Mouse (Mus musculus) spleen, postnatal 10 days (tissue): ENCODE data around the gene Pih1d1.
A peak's percentile ranks its signal among the peaks of the same experiment; 100 is the strongest.

ENCODE experiments used
- DNase-seq, 2 experiments: peaks; one replicate each; pipeline ENCODE4 v3.0.0; 2021 to 2022; ENCODE audit warnings: low spot score in 2 of 2

Gene Pih1d1

DNA sequence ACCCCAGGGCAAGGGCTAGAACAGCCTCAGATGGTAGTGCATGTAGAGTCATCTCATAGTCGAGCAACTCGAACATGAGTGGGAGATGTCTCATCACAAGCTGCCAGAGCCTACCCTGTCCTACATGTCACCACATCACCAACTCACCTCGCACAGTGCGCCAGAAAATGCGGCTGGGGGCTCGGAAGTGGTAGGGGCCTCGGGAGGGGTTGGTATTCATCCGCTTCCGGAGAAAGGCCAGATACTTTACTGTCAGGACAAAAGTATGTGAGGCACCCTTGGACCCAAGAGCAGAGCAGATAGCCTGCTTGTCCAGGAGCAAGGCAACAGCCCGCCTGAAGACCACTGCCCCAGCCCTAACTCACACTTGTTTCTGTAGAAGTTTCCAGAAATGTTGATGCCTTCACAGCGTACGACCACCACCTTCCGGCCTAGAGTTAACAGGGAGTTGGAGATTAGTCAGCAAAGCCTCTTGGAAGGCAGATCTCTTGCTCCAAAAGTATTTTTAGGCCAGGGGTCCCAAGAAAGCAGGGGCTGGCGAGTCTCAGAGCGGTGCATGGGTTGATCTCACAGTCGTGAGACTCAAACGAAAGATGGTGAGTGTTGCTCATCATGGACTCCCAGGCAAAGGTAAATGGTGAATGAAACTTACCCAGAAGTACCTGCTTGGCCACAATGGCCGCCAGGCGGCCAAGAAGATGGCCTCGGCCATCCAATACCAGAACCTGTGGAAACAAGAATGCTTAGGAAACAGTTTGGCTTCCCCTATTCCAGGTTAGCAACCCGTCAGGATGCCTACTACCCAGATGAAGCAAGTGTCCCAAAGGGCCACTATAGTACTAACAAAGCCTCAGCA, 27.0 kb upstream of the Pih1d1 start:
- DNase-seq, result no peak

DNA sequence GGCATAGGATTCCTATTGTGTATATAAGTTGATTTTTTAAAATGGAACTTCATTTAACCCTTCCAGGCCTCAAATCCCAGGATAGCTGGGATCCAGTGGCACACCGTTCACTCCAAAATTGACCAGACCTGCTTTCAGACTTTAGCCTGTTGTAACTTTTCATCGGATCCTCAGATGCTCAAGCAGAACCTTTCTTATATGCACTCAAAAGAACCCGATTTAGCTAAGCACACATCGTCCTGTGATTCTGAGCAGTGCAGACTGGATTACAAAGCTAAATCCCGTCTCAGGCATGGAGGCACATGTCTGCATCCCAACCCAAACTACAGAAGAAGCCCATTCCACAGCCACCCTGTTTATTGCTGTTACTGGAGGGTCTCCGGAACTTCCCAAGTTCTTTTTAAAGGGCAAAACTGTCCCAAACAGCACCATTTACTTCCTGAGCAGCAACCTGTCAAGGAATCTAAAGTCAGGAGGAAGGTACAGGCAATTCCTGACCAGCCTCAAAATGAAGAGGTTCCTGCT, 26.3 kb upstream of the Pih1d1 start:
- DNase-seq, result no peak

DNA sequence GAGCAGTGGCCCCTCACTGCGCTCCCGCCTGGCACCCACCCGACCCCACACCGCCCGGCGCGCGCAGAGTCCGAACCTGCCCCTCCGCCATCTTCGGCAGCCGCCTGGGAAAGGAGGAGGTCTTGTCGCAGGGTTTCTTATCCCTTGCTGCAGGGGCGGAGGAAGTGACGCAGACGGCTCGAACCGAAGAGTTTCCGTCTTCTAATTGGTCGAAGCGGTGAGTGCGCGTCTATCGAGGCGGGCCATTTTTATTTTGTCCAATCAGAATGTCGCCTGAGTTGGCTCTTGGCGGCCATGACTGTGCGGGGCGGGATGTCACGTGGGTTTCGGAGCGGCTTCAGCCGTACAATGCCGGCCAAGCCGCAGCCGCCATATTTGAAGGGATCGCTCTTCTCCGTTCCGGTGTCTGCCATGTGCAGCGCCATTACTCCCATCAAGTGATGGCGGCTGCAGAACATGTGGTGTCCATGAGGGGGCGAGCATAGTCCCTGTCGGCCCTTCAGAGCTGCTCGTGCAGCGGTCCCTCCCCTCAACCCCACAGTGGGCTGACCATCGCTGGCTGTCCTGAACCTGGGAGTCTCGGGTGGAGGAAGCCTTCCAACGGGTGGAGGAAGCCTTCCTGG, 25.4 kb upstream of the Pih1d1 start, which contains the start of gene Rpl13a:
Rpl13a (minus strand) TSS at position 138 of the 623 bp plus-strand sequence.
- DNase-seq, result peak; percentile 96 to 98

DNA sequence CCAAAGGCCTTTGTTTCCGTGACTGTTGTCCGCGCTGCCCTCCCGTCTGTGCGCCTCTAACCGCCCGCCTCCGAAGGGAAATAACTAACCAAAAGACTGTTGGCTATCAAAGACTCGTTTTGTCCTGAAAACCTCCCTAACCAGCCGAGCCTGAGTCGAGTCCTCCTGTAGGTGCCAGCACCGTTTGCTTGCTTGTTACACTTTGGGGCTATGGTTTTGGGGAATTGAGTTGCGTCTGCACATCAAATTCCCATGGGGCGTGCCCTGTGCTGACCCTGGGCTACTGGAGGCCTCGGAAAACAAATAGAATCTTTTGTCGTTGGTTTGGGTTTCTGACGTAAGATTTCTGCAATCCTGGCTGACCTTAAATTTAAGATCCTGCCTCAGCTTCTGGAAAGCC, 24.8 kb upstream of the Pih1d1 start:
- peak in 1 of 2 experiments; percentile 59 for DNase-seq

DNA sequence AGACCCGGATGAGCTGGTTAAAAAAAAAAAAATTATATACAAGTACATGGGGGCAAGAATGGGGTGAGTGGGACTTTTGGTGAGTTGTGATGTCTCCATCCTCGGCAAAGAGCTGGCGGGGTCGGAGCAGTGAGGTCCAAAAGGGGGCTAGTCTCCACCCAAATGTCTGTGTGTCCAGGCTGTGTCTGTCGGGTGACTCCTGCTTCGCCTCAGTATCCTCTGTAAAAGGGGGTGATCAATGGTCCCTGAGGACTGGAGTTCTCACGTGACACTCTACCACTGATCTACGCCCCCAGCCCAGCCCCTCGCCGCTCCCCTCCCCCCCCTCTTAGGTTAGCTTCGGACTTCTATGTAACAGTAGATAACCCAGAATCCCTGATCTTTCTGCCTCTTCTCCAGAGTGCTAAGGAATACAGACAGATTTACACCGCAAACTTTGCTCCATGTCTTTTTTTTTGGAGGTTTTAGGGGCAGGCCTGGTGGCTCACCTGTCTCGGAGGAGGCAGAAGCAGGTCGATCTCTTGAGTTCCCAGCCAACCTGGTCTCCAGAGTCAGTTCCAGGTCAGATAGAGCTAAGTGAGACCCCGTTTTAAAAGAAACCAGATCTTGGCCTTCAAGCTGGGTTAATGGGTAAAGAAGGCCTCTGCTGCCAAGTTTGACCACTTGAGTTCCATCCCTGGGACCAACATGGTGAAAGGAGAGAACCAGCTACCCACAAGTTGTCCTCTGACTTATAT, 24.2 kb upstream of the Pih1d1 start:
- DNase-seq, result no peak

DNA sequence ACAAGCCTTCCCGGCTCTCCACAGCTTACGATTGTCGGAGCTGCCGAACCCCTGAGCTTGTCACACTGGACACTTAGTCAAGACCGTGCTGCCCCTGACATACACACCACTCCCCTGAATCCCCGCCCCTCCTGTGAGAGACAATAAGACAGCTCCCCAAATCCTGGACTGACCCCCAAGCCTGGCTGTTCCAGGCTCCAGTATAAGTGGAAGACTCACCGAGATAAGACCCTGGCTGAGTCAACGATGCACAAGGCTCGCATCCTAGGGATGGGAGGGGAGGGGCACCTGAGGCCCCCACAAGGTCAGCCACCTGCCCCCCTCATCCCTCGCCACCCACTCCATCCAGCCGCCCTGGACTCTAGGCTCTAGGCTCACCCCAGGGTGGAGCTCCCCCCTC, 22.3 kb upstream of the Pih1d1 start:
- no peak for DNase-seq

DNA sequence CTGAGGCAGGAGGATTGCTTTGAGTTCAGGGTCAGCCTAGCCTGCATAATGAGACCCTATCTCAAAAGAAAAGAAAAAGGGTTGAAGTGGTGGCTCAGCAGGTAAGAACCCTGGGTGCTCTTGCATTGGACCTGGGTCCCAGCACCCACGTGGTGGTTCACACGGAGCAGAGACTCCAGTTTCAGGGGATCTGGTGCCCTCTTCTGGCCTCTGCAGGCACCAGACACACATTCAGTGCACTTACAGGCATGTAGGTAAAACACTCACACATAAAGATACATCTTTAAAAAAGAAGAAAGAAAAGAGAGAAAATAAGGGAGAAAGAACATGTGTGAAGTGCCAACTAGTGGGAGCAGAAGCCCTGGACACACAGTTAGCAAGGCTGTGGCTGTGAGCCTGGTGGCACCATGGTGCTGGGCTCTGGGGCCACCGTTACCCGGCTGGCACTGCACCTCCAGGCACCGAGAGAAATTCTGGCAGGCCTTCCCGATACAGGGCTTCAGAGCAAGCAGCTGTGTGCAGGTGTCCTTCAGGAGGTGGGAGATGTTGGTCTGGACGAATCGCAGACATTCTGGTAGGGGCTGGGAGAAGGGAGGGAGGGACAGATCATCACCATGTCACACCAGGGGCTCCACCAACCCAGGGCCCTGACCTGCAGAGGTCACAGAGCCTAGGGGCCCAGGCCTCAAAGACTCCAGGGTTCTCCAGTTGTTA, 20.5 kb upstream of the Pih1d1 start:
- DNase-seq, result no peak

DNA sequence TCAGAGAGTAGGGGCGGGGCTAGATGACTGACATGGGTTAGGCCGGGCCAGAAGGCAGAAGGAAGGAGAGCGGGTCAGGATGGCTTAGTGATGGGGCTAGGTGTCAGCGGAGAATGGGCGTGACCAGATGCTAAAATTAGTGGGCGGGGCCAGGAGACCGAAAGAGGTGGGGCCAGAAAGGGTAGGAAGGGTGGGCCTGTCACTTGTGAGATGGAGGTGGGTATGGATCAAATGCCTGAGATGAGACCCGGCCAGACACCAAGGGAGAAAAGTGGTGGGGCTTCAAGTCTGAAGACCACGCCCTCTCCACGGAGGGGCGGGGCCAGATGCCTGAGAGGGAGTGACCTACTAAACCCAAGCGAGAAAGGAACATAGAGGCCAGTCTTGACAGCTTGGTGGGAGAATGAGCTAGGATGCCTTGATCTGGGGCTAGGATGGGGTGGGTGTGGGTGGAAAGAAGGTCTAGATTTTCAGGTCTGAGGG, 19.5 kb upstream of the Pih1d1 start:
- DNase-seq, result peak; percentile 54 to 80

DNA sequence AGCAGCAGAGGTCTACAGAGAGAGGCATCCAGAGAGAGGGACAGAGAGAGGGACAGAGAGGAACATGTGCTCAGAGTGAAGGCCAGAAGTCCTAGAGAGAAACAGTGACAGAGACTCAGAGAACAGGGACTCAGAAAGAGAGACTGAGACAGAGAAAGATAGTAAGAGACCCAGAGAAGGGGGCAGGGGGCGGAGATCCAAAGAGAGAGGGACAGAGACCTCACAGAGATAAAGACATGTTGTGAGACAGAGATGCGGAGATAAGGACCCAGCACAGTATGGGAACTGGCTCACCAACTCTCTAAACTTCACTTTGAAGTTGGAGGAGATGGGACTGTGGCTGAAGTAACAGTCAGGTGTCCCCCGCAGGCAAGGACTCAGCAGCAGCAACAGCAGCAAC, 18.7 kb upstream of the Pih1d1 start:
- DNase-seq, result no peak

DNA sequence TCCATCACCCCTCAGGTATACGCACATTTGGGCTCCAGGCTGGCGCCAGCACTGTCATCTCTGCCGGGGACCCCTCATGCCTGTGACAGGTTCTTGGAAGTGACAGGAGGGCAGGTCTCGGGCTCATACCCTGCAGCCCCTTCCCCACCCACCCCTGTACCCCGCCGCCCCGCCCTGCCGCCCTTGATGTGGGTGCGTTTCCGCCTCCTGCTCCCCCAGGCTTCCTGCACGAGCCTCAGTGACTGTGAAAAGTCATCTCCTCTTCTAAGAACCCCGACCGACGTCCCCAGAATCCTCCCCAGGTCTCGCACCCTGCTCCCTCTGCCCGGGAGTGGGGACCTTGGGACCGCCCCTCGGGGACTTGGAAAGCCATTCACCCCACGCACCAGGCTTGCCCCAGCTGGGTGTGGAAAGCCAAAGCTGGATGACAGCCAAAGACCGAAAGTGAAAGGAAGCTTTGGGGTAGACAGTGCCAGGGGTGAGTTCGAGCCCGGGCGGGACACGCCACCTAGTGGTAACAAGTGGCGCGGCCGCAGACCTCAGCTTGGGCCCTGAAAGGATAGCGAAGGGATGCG, 18.0 kb upstream of the Pih1d1 start, which contains the start of the genes Gm45713 and Flt3l:
Gm45713 (minus strand) TSS at position 239 of the 575 bp plus-strand sequence.
Flt3l (minus strand) TSS at position 440 of the 575 bp plus-strand sequence.
- DNase-seq, result peak; percentile 91 to 94

DNA sequence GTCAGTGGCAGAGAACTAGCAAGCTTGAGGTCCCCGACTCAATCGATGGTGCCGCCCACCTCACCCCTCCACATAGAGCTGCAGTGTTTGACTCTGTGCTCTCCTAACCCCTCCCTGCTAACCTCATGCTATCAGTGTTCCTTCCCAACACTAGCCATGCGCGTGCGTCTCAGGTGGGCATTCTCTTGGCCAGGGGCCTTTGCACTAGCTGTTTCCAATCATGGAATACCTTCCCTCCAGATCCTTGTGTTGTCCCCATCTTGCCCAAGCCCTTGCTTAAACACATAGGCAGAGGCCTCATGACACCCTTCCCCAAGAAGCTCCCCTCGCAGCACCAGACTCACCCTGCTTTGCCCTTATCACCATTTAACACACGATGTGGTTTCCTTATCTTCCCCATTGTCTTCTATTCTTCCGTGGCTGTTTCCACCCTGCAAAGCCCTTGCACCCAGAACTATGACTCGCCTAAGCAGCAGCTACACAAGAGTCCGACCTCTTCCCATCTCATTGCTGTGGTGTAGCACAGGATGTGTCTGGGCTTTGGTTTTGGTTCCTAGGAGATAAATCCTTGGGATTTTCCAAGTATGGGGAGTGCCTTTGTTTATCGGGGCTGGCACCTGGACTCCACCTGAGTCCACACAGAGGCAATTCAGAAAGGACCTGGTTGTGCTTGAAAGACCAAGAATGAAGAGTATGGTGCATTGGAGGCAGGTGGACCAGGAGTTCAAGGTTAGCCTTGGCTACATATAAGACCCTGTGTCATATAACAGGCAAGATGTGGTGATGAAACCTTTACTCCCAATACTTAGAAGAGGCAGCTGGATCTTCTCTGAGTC, 16.7 kb upstream of the Pih1d1 start:
- no peak for DNase-seq

DNA sequence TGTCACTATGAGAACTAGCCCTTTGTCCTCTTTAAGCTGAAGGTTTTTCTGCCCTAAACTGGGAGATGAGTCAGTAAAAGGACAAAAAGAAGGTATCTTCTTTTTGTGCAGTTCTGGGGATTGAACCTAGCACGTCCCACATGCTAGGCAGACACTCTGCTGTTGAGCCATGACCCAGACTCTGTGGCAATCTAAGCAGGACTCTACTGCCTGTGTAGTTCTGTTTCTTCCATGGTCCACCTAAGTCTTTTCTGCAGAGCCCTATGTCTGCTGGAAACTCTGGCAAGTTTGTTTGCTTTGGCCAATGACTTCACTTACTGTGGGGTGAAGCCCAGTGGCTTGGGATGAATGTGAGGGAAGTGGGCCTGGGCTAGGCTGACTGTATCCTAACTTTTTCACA, 15.7 kb upstream of the Pih1d1 start:
- no peak for DNase-seq

DNA sequence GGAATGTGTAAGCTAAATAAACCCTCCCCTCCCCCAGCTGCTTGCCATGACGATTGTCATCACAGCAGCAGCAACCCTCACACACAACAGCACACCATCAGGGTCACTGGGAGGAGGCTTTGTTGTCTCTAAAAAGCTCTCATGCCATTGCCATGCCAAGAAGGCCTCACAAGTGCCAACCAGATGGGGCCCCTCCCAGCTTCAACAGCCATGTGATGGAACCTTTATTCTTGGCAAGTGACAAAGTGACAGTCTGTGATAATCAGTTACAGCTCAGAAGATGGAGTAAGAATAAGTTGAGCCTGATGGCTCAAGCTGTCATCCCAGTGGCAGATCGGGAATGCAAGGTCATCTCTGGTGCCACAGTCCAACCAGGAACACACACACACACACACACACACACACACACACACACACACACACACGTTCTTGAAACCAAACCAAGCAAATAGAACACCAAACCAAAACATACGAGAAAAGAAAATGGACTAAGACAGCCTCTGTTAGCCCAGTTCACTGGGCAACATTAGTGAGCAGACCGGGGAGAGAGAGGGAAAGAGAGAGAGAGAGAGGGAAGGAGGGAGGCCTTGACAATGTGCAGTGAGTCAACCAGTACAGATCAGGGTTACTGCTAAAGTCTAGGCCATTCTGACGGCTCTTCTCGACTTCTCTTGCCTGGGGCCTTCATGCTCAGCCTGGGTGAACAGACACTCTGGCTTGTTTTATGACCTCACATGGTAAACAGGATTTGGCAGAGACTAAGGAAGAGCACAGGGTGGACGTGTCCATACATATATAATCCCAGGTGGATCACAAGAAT, 14.0 kb upstream of the Pih1d1 start:
- no peak for DNase-seq

DNA sequence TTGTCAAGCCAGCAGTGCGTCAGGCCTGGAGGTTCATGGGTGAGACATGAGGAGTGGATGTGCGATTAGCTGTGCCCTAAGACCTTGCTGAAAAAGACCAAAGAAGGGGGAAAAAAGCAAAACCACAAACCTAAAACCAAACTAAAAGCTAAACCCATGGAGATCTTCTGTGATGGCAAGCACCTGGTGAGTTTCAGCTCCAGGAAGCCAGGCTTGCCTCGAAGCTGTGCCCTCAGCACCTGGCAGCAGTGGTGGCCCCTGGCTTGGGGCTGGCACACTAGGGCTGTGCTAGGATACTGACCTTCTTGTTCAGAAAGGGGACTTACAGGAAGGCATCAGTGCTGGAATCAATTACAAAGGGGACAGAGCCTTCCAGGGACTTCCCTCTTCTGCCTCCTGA, 12.8 kb upstream of the Pih1d1 start:
- no peak for DNase-seq

DNA sequence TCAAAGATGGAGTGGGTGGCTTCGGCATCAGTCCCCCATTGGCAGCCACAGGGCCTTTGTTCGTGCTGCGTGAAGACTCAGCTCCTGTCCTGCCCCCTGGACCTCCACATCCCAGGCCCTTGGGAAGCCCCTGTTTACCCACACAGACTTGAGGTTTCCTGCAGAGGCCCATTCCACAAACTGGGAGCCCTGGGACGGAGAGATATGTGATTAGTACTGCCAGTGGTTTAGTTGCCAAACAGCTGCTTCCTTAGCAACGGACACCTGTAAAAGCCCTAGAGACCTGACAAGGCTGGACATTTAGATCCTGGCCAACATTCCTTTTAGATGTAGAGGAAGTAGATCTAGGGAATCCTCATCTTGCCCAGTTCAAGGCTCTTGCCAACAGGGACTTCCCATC, 12.2 kb upstream of the Pih1d1 start:
- no peak for DNase-seq

DNA sequence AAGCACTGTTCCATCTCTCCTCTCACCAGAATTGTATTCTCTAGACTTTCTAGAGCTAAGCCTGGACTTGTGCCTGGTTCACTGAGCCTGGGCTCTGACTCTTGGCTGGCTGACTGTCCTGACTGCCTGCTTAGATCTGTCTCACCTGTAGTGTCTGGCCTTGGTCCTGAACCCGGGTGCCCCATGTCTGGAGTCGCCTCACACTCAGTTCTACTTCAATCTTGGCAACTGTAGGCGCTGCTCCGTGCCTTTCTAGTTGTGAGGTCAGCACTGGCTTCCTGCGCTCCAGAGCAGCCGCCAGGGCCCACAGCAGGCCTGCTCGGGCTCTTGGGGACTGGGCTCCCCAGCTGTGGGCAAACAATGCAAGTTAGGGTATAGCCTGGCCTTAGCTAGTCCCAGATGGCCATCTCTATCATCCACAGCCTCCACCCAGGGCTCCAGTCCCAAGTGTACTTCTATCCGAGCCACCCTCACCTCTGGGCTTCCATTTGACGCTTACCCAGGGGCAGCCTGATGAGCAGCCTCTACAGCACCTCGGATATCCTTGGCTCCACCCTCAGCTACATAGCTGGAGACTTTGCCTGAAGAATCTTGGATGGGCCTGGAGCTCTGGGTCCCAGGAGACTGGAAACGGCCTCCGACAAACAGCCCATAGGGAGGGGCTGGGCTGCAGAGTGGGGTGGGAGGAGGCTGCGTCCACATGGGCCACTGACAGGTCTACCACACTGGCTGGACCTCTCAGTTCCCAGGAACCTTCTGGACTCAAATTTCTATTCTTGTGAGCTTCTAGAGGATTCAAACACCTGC, 9.5 kb upstream of the Pih1d1 start:
- no peak for DNase-seq

DNA sequence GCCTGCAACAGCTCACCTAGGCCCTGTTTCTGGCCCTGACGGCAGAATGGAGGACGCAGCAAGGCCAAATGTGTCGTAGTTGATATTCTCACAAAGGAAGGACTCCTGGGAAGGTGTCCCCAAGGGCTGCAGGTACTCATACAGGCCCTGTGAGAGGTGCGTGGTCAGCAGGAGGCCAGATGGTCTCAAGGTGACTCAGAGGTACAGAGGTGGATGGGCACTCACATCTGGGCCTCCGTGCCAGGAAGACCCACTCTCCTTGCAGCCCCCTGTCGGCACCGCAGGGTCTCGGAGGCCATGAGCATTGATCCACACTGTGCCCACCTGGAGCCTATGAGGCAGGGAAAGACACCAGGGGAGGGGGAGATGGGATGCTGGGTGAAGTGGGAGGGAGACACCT, 8.6 kb upstream of the Pih1d1 start:
- peak in 1 of 2 experiments; percentile 13 for DNase-seq

DNA sequence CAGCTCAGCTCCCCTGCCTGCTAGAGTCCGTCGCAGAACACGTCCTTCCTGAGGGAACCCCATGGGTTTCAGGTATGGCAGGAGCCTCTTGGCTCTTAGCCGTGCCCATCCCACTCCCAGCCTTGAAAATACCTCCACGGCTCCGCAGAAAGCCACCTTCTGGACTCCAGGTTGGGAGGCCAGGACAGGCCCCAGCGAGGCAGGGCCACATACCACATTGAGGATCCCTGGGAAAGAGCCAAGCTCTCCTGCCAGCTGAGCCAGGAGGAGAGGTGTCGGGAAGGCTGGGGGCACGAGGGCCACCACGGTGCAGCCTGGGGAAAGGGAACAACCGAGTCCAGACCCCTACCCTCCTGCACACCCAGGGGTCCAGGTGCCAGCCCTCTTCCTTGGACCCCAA, 6.8 kb upstream of the Pih1d1 start:
- DNase-seq, result no peak
